Mouse (Mus musculus) inflammation-experienced regulatory T-cells, adult 6 months (primary cell): ENCODE data around the gene Plekha5. TPM values are rescaled to one million over a fixed set of nuclear protein-coding genes. Genes with fewer than 3 reads are reported as not detected.
"Not testable (repeated sequence)": the region's sequence is repeated elsewhere in the genome, so short reads cannot be mapped to it uniquely, and the experiment has no call there.

Experiments
- ATAC-seq: one replicate; pipeline ENCODE4 v1.8.0; 2017
- polyA plus RNA-seq, 3 experiments: library from polyadenylated mRNA; unstranded; fragments of 100-300 nt; shearing (Covaris generic); gene quantifications; one replicate each; pipeline ENCODE4 v1.2.1; 2017

Plekha5 gene
- polyA plus RNA-seq, 3 experiments from 2014 or later, result 16.2 to 21.7 (median 19.1) TPM

- no peak for ATAC-seq
Observed at GRCm38 (mm10) chr6:140490921-140491537, 67.2 kb downstream of the Plekha5 start.

- no peak for ATAC-seq
Observed at GRCm38 (mm10) chr6:140492043-140492442, 68.2 kb downstream of the Plekha5 start.

- no peak for ATAC-seq
Observed at GRCm38 (mm10) chr6:140498074-140498473, 74.2 kb downstream of the Plekha5 start.

- ATAC-seq, result no peak
Observed at GRCm38 (mm10) chr6:140498958-140499357, 75.1 kb downstream of the Plekha5 start.

GRCm38 (mm10) chr6:140500829-140501228 is 77.0 kb downstream of the Plekha5 start:
- not testable (repeated sequence) for ATAC-seq

- no peak for ATAC-seq
Observed at GRCm38 (mm10) chr6:140501841-140502240, 78.0 kb downstream of the Plekha5 start.

- ATAC-seq, result no peak
Observed at GRCm38 (mm10) chr6:140504796-140505195, 80.9 kb downstream of the Plekha5 start.

- no peak for ATAC-seq
Observed at GRCm38 (mm10) chr6:140507605-140508004, 83.8 kb downstream of the Plekha5 start.

GRCm38 (mm10) chr6:140508475-140509150 is 84.8 kb downstream of the Plekha5 start:
- no peak for ATAC-seq

GRCm38 (mm10) chr6:140509151-140509530 is 85.3 kb downstream of the Plekha5 start:
- ATAC-seq, result no peak

- ATAC-seq, result no peak
Observed at GRCm38 (mm10) chr6:140512016-140512415, 88.2 kb downstream of the Plekha5 start.

GRCm38 (mm10) chr6:140512427-140512826 is 88.6 kb downstream of the Plekha5 start:
- no peak for ATAC-seq

GRCm38 (mm10) chr6:140514205-140515110 is 90.6 kb downstream of the Plekha5 start:
- ATAC-seq, result peak; percentile 96

- no peak for ATAC-seq
Observed at GRCm38 (mm10) chr6:140515550-140515949, 91.7 kb downstream of the Plekha5 start.

GRCm38 (mm10) chr6:140516202-140516601 is 92.3 kb downstream of the Plekha5 start:
- ATAC-seq, result no peak

- no peak for ATAC-seq
Observed at GRCm38 (mm10) chr6:140517188-140517587, 93.3 kb downstream of the Plekha5 start.

GRCm38 (mm10) chr6:140519019-140519418 is 95.2 kb downstream of the Plekha5 start:
- no peak for ATAC-seq

GRCm38 (mm10) chr6:140519488-140520159 is 95.8 kb downstream of the Plekha5 start:
- ATAC-seq, result no peak

- ATAC-seq, result no peak
Observed at GRCm38 (mm10) chr6:140520961-140521360, 97.1 kb downstream of the Plekha5 start.

GRCm38 (mm10) chr6:140521832-140522231 is 98.0 kb downstream of the Plekha5 start:
- no peak for ATAC-seq

GRCm38 (mm10) chr6:140523600-140523999 is 99.7 kb downstream of the Plekha5 start:
- ATAC-seq, result no peak

GRCm38 (mm10) chr6:140528414-140528813 is 104.6 kb downstream of the Plekha5 start:
- ATAC-seq, result no peak

- peak; percentile 38 for ATAC-seq
Observed at GRCm38 (mm10) chr6:140532858-140533257, 109.0 kb downstream of the Plekha5 start.
